ENCODE assay signal across 18 mouse cellular contexts in genomic region chr14:7861275-7861674, GRCm38 (mm10). TPM values are rescaled to one million over a fixed set of nuclear protein-coding genes. Genes with fewer than 3 reads are reported as not detected.
DNase-seq lines count a peak whose midpoint lies in the region; ATAC-seq and TF ChIP-seq lines count a peak whose summit lies in the region.
"Had no signal": no experiment of that assay in that cellular context is flagged by ENCODE, and none has a peak within 500 bp of the region (broad histone marks: within the 10 kb centered on the region; RNA-seq: fewer than 3 reads in every experiment).

No protein-coding gene starts in this region.

- no peak overlapping the region for H3K4me2 ChIP-seq in forebrain, embryonic 15.5 days (replicated peaks)
- no peak overlapping the region for H3K4me2 ChIP-seq in forebrain, embryonic 11.5 days (ENCODE audit: low read depth, low read length, severe bottlenecking)
- H3K4me2 ChIP-seq: neural tube, embryonic 15.5 days; stomach, embryonic 15.5 days had no signal

- TF ChIP-seq CTCF in kidney, adult 2 months (conservative IDR thresholded peaks at IDR 0.05; ENCODE audit: insufficient read depth, insufficient read length, low read depth, low read length), result no peak

- 0 out of 2 replicates have a peak, but pooled peaks have one; percentile 25 for ATAC-seq in forebrain, embryonic 15.5 days (replicated peaks)
- ATAC-seq in forebrain, embryonic 11.5 days (replicated peaks; ENCODE audit: low FRiP score), result no peak

- H3K9me3 ChIP-seq in forebrain, embryonic 15.5 days, result no peaks in the 10 kb centered on the region
- no peaks in the 10 kb centered on the region for H3K9me3 ChIP-seq in forebrain, embryonic 11.5 days (ENCODE audit: control insufficient read depth, low read length)
- H3K9me3 ChIP-seq: neural tube, embryonic 15.5 days; stomach, embryonic 15.5 days had no signal

- no peak overlapping the region for H3K9ac ChIP-seq in forebrain, embryonic 15.5 days (replicated peaks)
- H3K9ac ChIP-seq in forebrain, embryonic 11.5 days (ENCODE audit: low read length), result no peak overlapping the region
- H3K9ac ChIP-seq: neural tube, embryonic 15.5 days; stomach, embryonic 15.5 days had no signal

- 89% methylated on average over 1 of the region's 1 CpGs for WGBS in forebrain, embryonic 15.5 days
- 85% methylated on average over 1 of the region's 1 CpGs for WGBS in forebrain, embryonic 11.5 days
- 77% methylated on average over 1 of the region's 1 CpGs for WGBS in kidney, adult 2 months

- H3K27ac ChIP-seq in forebrain, embryonic 15.5 days (replicated peaks), result no peak overlapping the region
- H3K27ac ChIP-seq in forebrain, embryonic 11.5 days (ENCODE audit: low read depth, low read length), result no peak overlapping the region
- no peak overlapping the region for H3K27ac ChIP-seq in kidney, adult 2 months (ENCODE audit: insufficient read depth, low read depth, low read length)
- H3K27ac ChIP-seq: macrophage; neural tube, embryonic 15.5 days; stomach, embryonic 15.5 days had no signal

- no peaks in the 10 kb centered on the region for H3K27me3 ChIP-seq in forebrain, embryonic 15.5 days
- no peaks in the 10 kb centered on the region for H3K27me3 ChIP-seq in forebrain, embryonic 11.5 days (ENCODE audit: control insufficient read depth, insufficient read depth, low read length)
- H3K27me3 ChIP-seq in kidney, adult 2 months (replicated peaks; ENCODE audit: control insufficient read depth, insufficient read depth, low read length), result no peaks in the 10 kb centered on the region
- H3K27me3 ChIP-seq: neural tube, embryonic 15.5 days; stomach, embryonic 15.5 days had no signal

- H3K36me3 ChIP-seq in forebrain, embryonic 15.5 days, result no peaks in the 10 kb centered on the region
- H3K36me3 ChIP-seq in forebrain, embryonic 11.5 days (ENCODE audit: control insufficient read depth, insufficient read depth, low read length), result no peaks in the 10 kb centered on the region
- no peaks in the 10 kb centered on the region for H3K36me3 ChIP-seq in kidney, adult 2 months (ENCODE audit: control insufficient read depth, insufficient read depth, low read length)
- H3K36me3 ChIP-seq: neural tube, embryonic 15.5 days; stomach, embryonic 15.5 days had no signal

- no peak overlapping the region for H3K4me3 ChIP-seq in forebrain, embryonic 15.5 days
- no peak overlapping the region for H3K4me3 ChIP-seq in forebrain, embryonic 11.5 days (ENCODE audit: low read depth, low read length)
- H3K4me3 ChIP-seq in kidney, adult 2 months (ENCODE audit: insufficient read depth, low read depth, low read length), result no peak overlapping the region
- H3K4me3 ChIP-seq: erythroblast, embryonic 14.5 days; neural tube, embryonic 15.5 days; stomach, embryonic 15.5 days had no signal

- no peak for TF ChIP-seq POLR2A in kidney, adult 2 months (IDR thresholded peaks at IDR 0.05; ENCODE audit: low read depth, low read length)

- H3K4me1 ChIP-seq in forebrain, embryonic 15.5 days, result peaks cover 8% of the 10 kb centered on the region
- no peaks in the 10 kb centered on the region for H3K4me1 ChIP-seq in forebrain, embryonic 11.5 days (replicated peaks; ENCODE audit: control insufficient read depth, insufficient read depth, low read length)
- peaks cover 20% of the 10 kb centered on the region; the same call in 1 of the 2 replicates for H3K4me1 ChIP-seq in kidney, adult 2 months (ENCODE audit: control insufficient read depth, insufficient read depth, low read length)

- DNase-seq in forebrain, embryonic 11.5 days (ENCODE audit: low spot score), result no peak
- peak; percentile 49 for DNase-seq in kidney, adult 2 months
- DNase-seq in kidney, adult 11 months, result no peak
- DNase-seq in MN1 (ENCODE audit: low spot score), result peak; percentile 8
- peak; percentile 59 for DNase-seq in kidney, postnatal 10 days
- DNase-seq in left cerebral cortex, adult 11 months (ENCODE audit: low spot score), result no peak
- no peak for DNase-seq in layer of hippocampus, adult 18-20 months (ENCODE audit: low spot score in 2 of 2)
- DNase-seq: adrenal gland, adult 8-10 months; cerebellum, adult 9-11 months; liver; lung, adult 2 months; right cerebral cortex, adult 18-20 months; spleen, adult 18-20 months had no signal

RNA-seq across cellular contexts. Expression of gene Flnb, which starts 43.5 kb away (rescaled TPM):
- polyA plus RNA-seq in forebrain, embryonic 15.5 days (2015; fragmentation: Nextera tagmentation; extraction: Ambion mirVana), result 8.6 and 9.6 TPM in 2 replicates
- 23.2 and 27.2 TPM in 2 replicates for polyA plus RNA-seq in forebrain, embryonic 11.5 days (2014; fragmentation: Nextera tagmentation; extraction: Ambion mirVana)
- 37.2 and 41.2 TPM in 2 replicates for polyA plus RNA-seq in kidney, adult 2 months (2012; rRNA removed)
- 10 to 100 TPM; 40.3 to 62.2 TPM for total RNA-seq in layer of hippocampus, adult 18-20 months (2021)

Comparison
In these comparisons a context has a peak if more than half of its experiments do, and no peak if none do; other contexts are left out.
1. DNase-seq: peak in kidney, adult 2 months (single experiment), MN1 (single experiment) and kidney, postnatal 10 days (single experiment); none in forebrain, embryonic 11.5 days (single experiment), kidney, adult 11 months (single experiment), left cerebral cortex, adult 11 months (single experiment) and layer of hippocampus, adult 18-20 months (0 of 2).